Mouse (Mus musculus): Measurements from ENCODE around the gene Fbxw17.
"Not testable (repeated sequence)": the region's sequence is repeated elsewhere in the genome, so short reads cannot be mapped to it uniquely, and the experiment has no call there.

Fbxw17 gene

GRCm38 (mm10) chr13:50417389-50418183 lies at the start of gene Fbxw17:
Gene Fbxw17, plus strand, starts transcription at chr13:50417864.
- DNase-seq (ENCODE audit: low spot score in 2 of 2): peak; percentile 80 to 81

GRCm38 (mm10) chr13:50372934-50373705 lies 44.5 kb upstream of the Fbxw17 start:
- DNase-seq (ENCODE audit: low spot score in 2 of 2): not testable (repeated sequence)

GRCm38 (mm10) chr13:50389146-50389545 lies 28.5 kb upstream of the Fbxw17 start:
- not testable (repeated sequence) for DNase-seq (ENCODE audit: low spot score in 2 of 2)

DNA sequence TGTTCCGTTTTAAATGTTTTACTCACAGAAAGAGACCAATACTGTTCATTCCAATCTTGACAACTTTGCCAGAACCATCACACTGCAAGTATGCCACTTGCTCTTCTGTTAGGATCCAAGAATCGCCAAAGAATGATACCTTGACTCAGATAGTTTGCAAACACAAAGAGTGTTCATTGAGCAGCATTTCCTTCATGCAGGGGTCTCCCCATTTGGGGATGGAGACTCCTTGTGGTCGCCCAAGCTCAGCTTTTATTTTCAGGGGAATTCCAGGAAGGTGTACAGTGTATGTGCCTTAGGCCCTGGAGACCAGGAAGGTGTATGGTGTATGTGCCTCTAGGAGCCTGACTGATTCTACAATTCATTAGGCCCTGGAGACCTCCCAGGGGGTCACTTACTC lies 757 bp downstream of the Fbxw17 start:
- DNase-seq (ENCODE audit: low spot score in 2 of 2): no peak

GRCm38 (mm10) chr13:50423625-50424209 lies 6.1 kb downstream of the Fbxw17 start:
- DNase-seq (ENCODE audit: low spot score in 2 of 2): no peak

DNA sequence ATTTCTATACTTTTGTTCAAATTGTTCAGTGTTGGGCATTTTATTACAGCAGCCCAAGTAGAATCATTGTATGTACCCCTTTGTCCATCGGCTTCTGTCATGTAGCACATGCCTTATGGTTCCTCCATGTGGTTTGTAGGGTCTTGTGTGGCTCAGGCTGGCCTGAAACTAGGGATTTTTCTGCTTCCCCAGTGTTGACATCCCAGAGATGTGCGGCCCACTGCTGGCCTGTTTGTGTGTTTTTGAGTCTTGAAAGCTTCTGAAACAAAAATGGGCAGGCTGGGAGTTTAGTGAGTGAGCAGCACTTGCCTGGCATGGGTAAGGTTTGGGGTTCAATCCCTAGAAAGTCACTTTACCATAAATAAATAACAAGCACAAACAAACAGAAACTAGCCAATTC lies 6.9 kb downstream of the Fbxw17 start:
- DNase-seq (ENCODE audit: low spot score in 2 of 2): no peak

DNA sequence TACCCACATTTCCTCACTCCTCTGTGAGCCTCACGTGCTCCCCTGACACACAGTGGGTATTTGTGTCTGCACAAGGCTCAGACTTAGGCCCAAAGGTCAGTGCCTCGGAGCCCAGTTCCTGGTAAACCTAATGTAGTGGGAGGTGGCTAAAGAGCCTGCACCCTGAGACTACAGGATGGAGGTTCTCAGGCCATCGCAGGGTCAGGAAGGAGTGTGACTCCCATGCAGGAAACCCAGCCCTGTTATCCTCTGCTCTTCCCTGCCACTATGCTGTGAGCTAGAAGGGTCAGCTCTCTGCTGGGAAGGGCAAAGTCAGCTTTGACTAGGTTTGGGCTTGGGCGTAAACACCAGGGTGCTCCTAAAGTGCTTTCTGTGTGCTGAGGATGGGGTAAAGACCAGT lies 9.0 kb downstream of the Fbxw17 start:
- DNase-seq (ENCODE audit: low spot score in 2 of 2): no peak

DNA sequence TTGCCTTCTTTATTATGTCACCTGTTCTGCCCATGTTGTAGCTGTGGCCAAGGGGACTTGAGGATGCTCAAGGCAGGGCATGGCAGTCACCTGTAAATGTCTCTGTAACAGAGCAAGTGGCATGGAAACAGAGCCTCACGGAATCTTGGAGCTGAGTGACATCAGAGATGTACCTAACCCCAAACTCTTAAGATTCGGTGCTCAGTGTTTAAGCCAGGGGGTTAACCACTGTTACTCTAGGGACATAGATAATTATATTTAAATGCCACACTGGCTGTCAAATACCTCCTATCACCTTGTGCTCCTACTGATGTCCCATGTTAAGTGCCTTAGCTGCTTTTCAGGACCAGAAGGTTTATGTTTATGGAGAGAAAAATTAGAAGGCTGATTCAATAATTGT lies 26.1 kb downstream of the Fbxw17 start, which contains the start of gene Gm47429:
Gene Gm47429, minus strand, starts transcription at position 101 of the 400 bp plus-strand sequence.
- DNase-seq (ENCODE audit: low spot score in 2 of 2): no peak

GRCm38 (mm10) chr13:50445261-50445660 lies 27.6 kb downstream of the Fbxw17 start:
- no peak for DNase-seq (ENCODE audit: low spot score in 2 of 2)

DNA sequence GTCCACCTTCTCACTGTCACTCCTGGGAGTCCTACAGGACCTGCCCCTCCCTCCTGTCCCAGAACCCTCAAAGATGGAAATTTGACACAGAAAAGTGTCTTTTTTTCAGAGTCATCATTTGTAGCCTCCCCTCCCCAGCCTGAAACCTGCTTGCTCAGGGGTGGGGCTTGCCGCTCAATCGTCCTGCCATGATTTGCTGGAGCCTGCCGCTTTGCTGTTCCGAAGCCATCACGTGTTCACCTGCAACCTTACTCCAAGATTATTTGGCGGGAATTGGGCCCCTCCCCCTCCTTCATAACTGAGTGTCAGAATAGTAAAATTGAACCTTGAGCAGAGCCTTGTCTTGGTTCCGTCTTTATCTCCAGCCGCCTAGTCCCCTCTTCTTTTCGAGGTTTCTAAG lies 34.6 kb downstream of the Fbxw17 start:
- DNase-seq (ENCODE audit: low spot score in 2 of 2): not testable (repeated sequence)

GRCm38 (mm10) chr13:50453426-50453825 lies 35.8 kb downstream of the Fbxw17 start:
- no peak for DNase-seq (ENCODE audit: low spot score in 2 of 2)

DNA sequence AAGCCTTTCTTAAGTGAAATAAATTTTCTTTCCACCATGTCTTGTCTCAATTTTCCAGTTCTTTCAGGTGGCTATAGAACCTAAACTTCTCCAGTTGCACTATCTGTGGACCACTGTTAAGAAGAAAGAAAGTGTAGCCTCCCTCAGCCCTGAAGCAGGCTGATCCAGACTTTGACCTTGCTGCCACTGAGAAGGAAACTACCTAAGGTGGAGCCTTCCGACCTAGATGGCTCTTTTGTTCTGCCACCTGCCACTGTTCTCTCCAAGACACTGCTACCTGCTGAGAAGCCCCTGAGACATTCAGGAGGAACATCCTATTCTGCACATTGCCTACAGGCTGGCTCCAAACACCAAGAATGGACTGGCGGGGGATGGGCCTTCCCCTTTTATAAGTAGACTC lies 42.8 kb downstream of the Fbxw17 start:
- DNase-seq (ENCODE audit: low spot score in 2 of 2): not testable (repeated sequence)

- no peak for DNase-seq (ENCODE audit: low spot score in 2 of 2)
These were observed 47.2 kb downstream of the Fbxw17 start for GRCm38 (mm10) chr13:50464621-50465562.

- DNase-seq (ENCODE audit: low spot score in 2 of 2): no peak
These were observed 49.3 kb downstream of the Fbxw17 start, which contains the start of gene Nutm2 for GRCm38 (mm10) chr13:50467007-50467406. Gene Nutm2, plus strand, starts transcription at chr13:50467307.
